Mouse (Mus musculus) gastrocnemius, adult 18-20 months (tissue): ENCODE measurements around the gene Letm1. TPM values are rescaled to one million over a fixed set of nuclear protein-coding genes. Genes with fewer than 3 reads are reported as not detected.

Source experiments
- total RNA-seq, 2 experiments: library from RNA; stranded (reverse); gene quantifications; 2 replicates each; pipeline ENCODE4 v1.2.3; 2021

Gene Letm1
- total RNA-seq, 2 experiments from 2014 or later, result 71.4 to 74.5 TPM

Other genes starting within 250 kb of the Letm1 start
- 10 to 100 TPM; 57.4 to 66.2 TPM for gene Fam53a, start 153.2 kb downstream of the Letm1 start, total RNA-seq
- gene Gm9903, start 152.9 kb downstream of the Letm1 start, total RNA-seq, result under 1 TPM; 0.34 to 0.38 TPM
- 1 to 10 TPM; 5.7 to 8.1 TPM for gene Slbp, start 130.2 kb downstream of the Letm1 start, total RNA-seq
- gene Tacc3, start 124.7 kb downstream of the Letm1 start, total RNA-seq, result 1 to 10 TPM; 1.3 to 1.7 TPM
- 1 to 10 TPM; 8.4 TPM for gene Tmem129, start 124.4 kb downstream of the Letm1 start, total RNA-seq
- 1 to 10 TPM; 3.5 to 5.7 TPM for gene Fgfr3, start 61.1 kb downstream of the Letm1 start, total RNA-seq
- 10 to 100 TPM in 1 of 2 experiments, 1 to 10 TPM in 1; 8.4 to 11.2 TPM for gene Nsd2, start 37.9 kb upstream of the Letm1 start, total RNA-seq
- gene Nelfa, start 153.6 kb upstream of the Letm1 start, total RNA-seq, result 1 to 10 TPM; 6.7 to 7.1 TPM
- not detected for gene Gm1673, start 200.6 kb upstream of the Letm1 start, total RNA-seq
- under 1 TPM; 0.18 to 0.26 TPM for gene Nat8l, start 213.2 kb upstream of the Letm1 start, total RNA-seq